ENCODE assay signal across 14 mouse cellular contexts in the genomic region with DNA sequence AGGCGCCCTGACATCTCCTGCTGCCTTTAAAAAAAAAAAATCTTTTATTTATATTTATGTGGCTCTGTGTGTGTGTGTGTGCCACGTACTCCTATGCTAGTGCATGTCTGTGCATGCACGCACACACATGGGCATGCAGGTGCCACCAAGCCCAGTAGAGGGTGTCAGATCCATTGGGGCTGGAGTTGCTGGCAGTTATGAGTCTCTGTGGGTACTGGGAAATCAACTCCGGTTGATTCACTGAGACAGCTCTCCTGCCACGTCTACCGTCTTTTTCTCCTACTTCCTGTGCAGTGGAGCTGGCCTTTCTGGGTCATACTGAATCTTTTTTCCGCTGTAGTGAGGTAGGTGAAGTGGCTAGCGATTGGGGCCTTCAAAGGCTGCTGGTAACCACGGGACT. TPM values are rescaled to one million over a fixed set of nuclear protein-coding genes. Genes with fewer than 3 reads are reported as not detected.
DNase-seq lines count a peak whose midpoint lies in the region; ATAC-seq and TF ChIP-seq lines count a peak whose summit lies in the region.
"Had no signal": no experiment of that assay in that cellular context is flagged by ENCODE, and none has a peak within 500 bp of the region (broad histone marks: within the 10 kb centered on the region; RNA-seq: fewer than 3 reads in every experiment).

No protein-coding gene starts in this region.

- 73% methylated on average over 9 of the region's 9 CpGs for WGBS in heart, adult 2 months

- DNase-seq in heart, adult 2 months = peak in 1 of 2 experiments; percentile 9
- no peak for DNase-seq in heart, adult 18-20 months
- peak; percentile 36 for DNase-seq in testis, postnatal 10 days (ENCODE audit: low spot score)
- no peak for DNase-seq in testis, postnatal 14 days (ENCODE audit: low spot score)
- peak; percentile 62 to 71 for DNase-seq in thymus, postnatal 36 days
- DNase-seq in cerebellum, postnatal 25 days = no peak
- DNase-seq in right cerebral cortex, adult 18-20 months = no peak
- DNase-seq: cerebellum, postnatal 10 days; kidney, adult 8-10 months; right cerebral cortex, postnatal 25 days had no signal

- H3K4me1 ChIP-seq in heart, adult 2 months (ENCODE audit: control insufficient read depth, insufficient read depth, low read length) = no peaks in the 10 kb centered on the region
- H3K4me1 ChIP-seq: embryonic facial prominence, embryonic 15.5 days; limb, embryonic 15.5 days had no signal

- no peak for TF ChIP-seq POLR2A in heart, adult 2 months (IDR thresholded peaks at IDR 0.05; ENCODE audit: insufficient read depth, low read depth, low read length)

- H3K27me3 ChIP-seq in heart, adult 2 months (ENCODE audit: control insufficient read depth, insufficient read depth, low read length) = no peaks in the 10 kb centered on the region
- H3K27me3 ChIP-seq: embryonic facial prominence, embryonic 15.5 days; limb, embryonic 15.5 days; megakaryocyte, embryonic 14.5 days had no signal

- H3K36me3 ChIP-seq in heart, adult 2 months (ENCODE audit: control insufficient read depth, insufficient read depth, low read length) = no peaks in the 10 kb centered on the region
- H3K36me3 ChIP-seq: embryonic facial prominence, embryonic 15.5 days; limb, embryonic 15.5 days had no signal

- no peak overlapping the region for H3K9ac ChIP-seq in heart, adult 2 months (ENCODE audit: low read depth, low read length)
- H3K9ac ChIP-seq: embryonic facial prominence, embryonic 15.5 days; limb, embryonic 15.5 days had no signal

- peak; percentile 10; the same call in 1 of the 2 replicates for TF ChIP-seq CTCF in heart, adult 2 months (IDR thresholded peaks at IDR 0.05)

- H3K79me2 ChIP-seq in heart, adult 2 months (replicated peaks; ENCODE audit: control insufficient read depth, insufficient read depth, low read length) = no peaks in the 10 kb centered on the region

- TF ChIP-seq EP300 in heart, adult 2 months (IDR thresholded peaks at IDR 0.05; ENCODE audit: insufficient read depth, low read depth, low read length) = no peak

- intact Hi-C loops in heart, adult 2 months (cut with DNase I) = loop anchor here (10.0 kb wide), 1 partner anchor 345 kb away; no protein-coding TSS in a partner anchor

- H3K4me3 ChIP-seq in heart, adult 2 months = no peak overlapping the region
- H3K4me3 ChIP-seq: embryonic facial prominence, embryonic 15.5 days; limb, embryonic 15.5 days had no signal

- ATAC-seq in inflammation-experienced regulatory T-cells, adult 6 months = peak; percentile 65

- no peak overlapping the region for H3K27ac ChIP-seq in heart, adult 2 months
- H3K27ac ChIP-seq: embryonic facial prominence, embryonic 15.5 days; limb, embryonic 15.5 days had no signal

RNA-seq across cellular contexts. Expression of a gene that starts 58.8 kb away (rescaled TPM):
- 10 to 100 TPM in 1 of 2 experiments, 1 to 10 TPM in 1; 9.8 to 14.3 TPM for total RNA-seq in heart, adult 2 months (2021)
- 4.8 and 5.0 TPM in 2 replicates for polyA plus RNA-seq in heart, adult 2 months (2012; rRNA removed)
- 10 to 100 TPM; 10.8 to 13.4 TPM for total RNA-seq in heart, adult 18-20 months (2021)
- 100 to 1,000 TPM in 2 of 3 experiments, 10 to 100 TPM in 1; 53.2 to 448 (median 275) TPM for polyA plus RNA-seq in inflammation-experienced regulatory T-cells, adult 6 months (2017; shearing (Covaris generic))

Comparison
In these comparisons a context has a peak if more than half of its experiments do, and no peak if none do; other contexts are left out.
1. DNase-seq: peak in testis, postnatal 10 days (single experiment) and thymus, postnatal 36 days (2 of 2); none in heart, adult 18-20 months (0 of 2), testis, postnatal 14 days (single experiment), cerebellum, postnatal 25 days (0 of 2) and right cerebral cortex, adult 18-20 months (single experiment).